Mouse (Mus musculus): ENCODE data around the gene Rad52. TPM values are rescaled to one million over a fixed set of nuclear protein-coding genes. Genes with fewer than 3 reads are reported as not detected.

Rad52 gene
- polyA plus RNA-seq, 1 experiment: 25.2 TPM

- peak overlapping the region; percentile 75 for H3K27ac ChIP-seq (ENCODE audit: control insufficient read depth, insufficient read depth, low read depth, low read length, poor library complexity)
- H3K4me1 ChIP-seq (ENCODE audit: control insufficient read depth, insufficient read depth, low read length): no peaks in the 10 kb centered on the region
- TF ChIP-seq POLR2A (IDR thresholded peaks at IDR 0.05; ENCODE audit: borderline replicate concordance, control insufficient read depth, low read depth, low read length) (no peak), CTCF (IDR thresholded peaks at IDR 0.05; ENCODE audit: control insufficient read depth, insufficient read depth, low read length) (no peak)
- 14% methylated on average over 15 of the region's 15 CpGs for WGBS
- H3K4me3 ChIP-seq (replicated peaks; ENCODE audit: control insufficient read depth, low read depth, low read length): peak overlapping the region; percentile 73
Measured at GRCm38 (mm10) chr6:119903081-119903789, 737 bp downstream of the Rad52 start.

DNA sequence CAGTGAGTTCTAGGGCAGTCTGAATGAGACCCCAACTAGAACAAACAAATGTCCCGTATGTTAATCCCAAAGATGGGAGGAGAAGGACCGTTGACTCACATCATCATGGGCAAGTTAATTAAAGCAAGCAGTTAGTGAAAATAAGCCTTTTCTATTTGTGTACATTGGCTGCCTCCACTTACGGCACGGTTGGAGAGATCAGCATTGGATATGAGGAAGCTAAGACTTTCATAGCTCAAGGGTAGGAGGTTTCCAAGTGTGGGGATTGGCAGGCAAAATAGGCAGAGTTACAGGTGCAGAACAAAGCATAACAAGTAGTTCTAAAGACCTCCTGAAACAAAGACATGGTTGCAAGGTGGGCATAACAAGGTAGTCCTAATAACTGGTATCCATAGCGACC is 3.0 kb downstream of the Rad52 start:
- no peaks in the 10 kb centered on the region for H3K4me1 ChIP-seq (ENCODE audit: control insufficient read depth, insufficient read depth, low read length)
- no peak overlapping the region for H3K4me3 ChIP-seq (replicated peaks; ENCODE audit: control insufficient read depth, low read depth, low read length)
- WGBS: 86% methylated on average over 5 of the region's 5 CpGs
- H3K27ac ChIP-seq (ENCODE audit: control insufficient read depth, insufficient read depth, low read depth, low read length, poor library complexity): no peak overlapping the region
- no peak for TF ChIP-seq CTCF (IDR thresholded peaks at IDR 0.05; ENCODE audit: control insufficient read depth, insufficient read depth, low read length)
- TF ChIP-seq POLR2A (IDR thresholded peaks at IDR 0.05; ENCODE audit: borderline replicate concordance, control insufficient read depth, low read depth, low read length): no peak

GRCm38 (mm10) chr6:119912046-119912445 is 9.5 kb downstream of the Rad52 start:
- no peak overlapping the region for H3K27ac ChIP-seq (ENCODE audit: control insufficient read depth, insufficient read depth, low read depth, low read length, poor library complexity)
- TF ChIP-seq POLR2A (IDR thresholded peaks at IDR 0.05; ENCODE audit: borderline replicate concordance, control insufficient read depth, low read depth, low read length): no peak
- no peak for TF ChIP-seq CTCF (IDR thresholded peaks at IDR 0.05; ENCODE audit: control insufficient read depth, insufficient read depth, low read length)
- WGBS: 51% methylated on average over 5 of the region's 5 CpGs
- H3K4me1 ChIP-seq (ENCODE audit: control insufficient read depth, insufficient read depth, low read length): peaks cover 8% of the 10 kb centered on the region; the same call in 1 of the 2 replicates
- H3K4me3 ChIP-seq (replicated peaks; ENCODE audit: control insufficient read depth, low read depth, low read length): no peak overlapping the region

DNA sequence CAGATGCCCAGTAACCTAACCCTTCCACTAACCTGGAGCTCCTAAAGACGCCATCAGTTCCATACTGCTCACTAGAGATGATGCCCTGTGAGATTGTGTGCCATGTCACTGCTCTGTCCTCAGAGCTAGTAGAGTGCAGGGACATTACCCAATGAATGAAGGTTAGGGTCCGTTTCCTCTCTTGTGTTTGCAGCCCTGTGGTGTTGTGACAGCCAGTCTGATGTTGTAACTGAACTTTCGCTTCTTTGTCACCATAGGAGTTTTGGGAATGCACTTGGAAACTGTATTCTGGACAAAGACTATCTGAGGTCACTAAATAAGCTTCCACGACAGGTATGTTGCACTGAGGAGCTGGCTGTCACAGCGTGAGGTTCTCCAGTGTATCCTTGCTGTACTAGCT is 13.2 kb downstream of the Rad52 start:
- Histone ChIP-seq H3K4me3 (replicated peaks; ENCODE audit: control insufficient read depth, low read depth, low read length) (no peak overlapping the region), H3K4me1 (ENCODE audit: control insufficient read depth, insufficient read depth, low read length) (peaks cover 8% of the 10 kb centered on the region; the same call in 1 of the 2 replicates), H3K27ac (ENCODE audit: control insufficient read depth, insufficient read depth, low read depth, low read length, poor library complexity) (peak overlapping the region; percentile 18; the same call in 1 of the 2 replicates)
- TF ChIP-seq CTCF (IDR thresholded peaks at IDR 0.05; ENCODE audit: control insufficient read depth, insufficient read depth, low read length) (no peak), POLR2A (IDR thresholded peaks at IDR 0.05; ENCODE audit: borderline replicate concordance, control insufficient read depth, low read depth, low read length) (no peak)
- WGBS: 48% methylated on average over 5 of the region's 5 CpGs

DNA sequence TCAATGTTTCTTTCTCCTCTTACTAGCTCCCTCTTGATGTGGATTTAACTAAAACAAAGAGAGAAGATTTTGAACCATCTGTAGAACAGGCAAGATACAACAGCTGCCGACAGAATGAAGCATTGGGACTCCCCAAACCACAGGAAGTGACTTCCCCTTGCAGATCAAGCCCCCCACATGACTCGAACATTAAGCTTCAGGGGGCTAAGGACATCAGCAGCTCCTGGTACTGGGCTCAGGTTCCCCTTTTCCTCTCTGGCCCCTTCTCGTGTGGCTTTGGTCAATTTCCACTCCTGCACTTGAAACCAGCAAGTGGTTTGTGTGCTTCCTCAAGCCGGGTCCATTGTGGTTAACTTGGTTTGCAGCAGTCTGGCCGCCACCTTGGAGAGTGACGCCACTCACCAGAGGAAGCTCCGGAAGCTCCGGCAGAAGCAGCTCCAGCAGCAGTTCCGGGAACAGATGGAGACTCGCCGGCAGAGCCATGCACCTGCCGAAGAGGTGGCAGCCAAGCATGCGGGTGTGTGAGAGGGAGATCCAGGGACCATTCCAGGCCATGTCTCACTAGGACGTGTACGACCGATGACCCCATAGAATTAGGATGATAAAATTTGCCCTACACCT is 16.2 kb downstream of the Rad52 start:
- Histone ChIP-seq H3K4me3 (replicated peaks; ENCODE audit: control insufficient read depth, low read depth, low read length) (no peak overlapping the region), H3K4me1 (ENCODE audit: control insufficient read depth, insufficient read depth, low read length) (peaks cover 8% of the 10 kb centered on the region; the same call in 1 of the 2 replicates), H3K27ac (ENCODE audit: control insufficient read depth, insufficient read depth, low read depth, low read length, poor library complexity) (peak overlapping the region; percentile 42; the same call in 1 of the 2 replicates)
- WGBS: 11% methylated on average over 16 of the region's 16 CpGs
- TF ChIP-seq CTCF (IDR thresholded peaks at IDR 0.05; ENCODE audit: control insufficient read depth, insufficient read depth, low read length): no peak
- TF ChIP-seq POLR2A (IDR thresholded peaks at IDR 0.05; ENCODE audit: borderline replicate concordance, control insufficient read depth, low read depth, low read length): peak; percentile 13; the same call in 1 of the 2 replicates

DNA sequence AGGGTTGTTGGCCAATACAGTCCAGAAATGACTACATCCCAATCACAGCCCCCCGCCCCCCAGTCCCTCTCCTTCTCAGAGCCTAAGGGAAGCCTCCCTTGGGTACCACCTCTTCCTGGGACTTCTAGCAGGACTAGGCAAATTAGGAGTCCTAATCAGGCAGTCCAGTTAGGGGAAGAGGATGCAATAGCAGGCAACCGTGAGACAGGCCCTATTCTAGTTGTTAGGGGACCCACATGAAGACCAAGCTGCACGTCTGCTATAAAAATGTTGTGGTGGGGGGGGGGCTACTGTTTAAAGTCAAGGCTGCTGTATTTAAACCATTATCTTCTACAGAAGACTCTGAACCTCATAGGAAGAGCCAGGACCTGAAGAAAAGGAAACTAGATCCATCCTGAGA is 19.6 kb downstream of the Rad52 start:
- Histone ChIP-seq H3K27ac (ENCODE audit: control insufficient read depth, insufficient read depth, low read depth, low read length, poor library complexity) (no peak overlapping the region), H3K4me1 (ENCODE audit: control insufficient read depth, insufficient read depth, low read length) (no peaks in the 10 kb centered on the region; the same call in 1 of the 2 replicates), H3K4me3 (replicated peaks; ENCODE audit: control insufficient read depth, low read depth, low read length) (no peak overlapping the region)
- 70% methylated on average over 3 of the region's 3 CpGs for WGBS
- TF ChIP-seq CTCF (IDR thresholded peaks at IDR 0.05; ENCODE audit: control insufficient read depth, insufficient read depth, low read length): no peak
- TF ChIP-seq POLR2A (IDR thresholded peaks at IDR 0.05; ENCODE audit: borderline replicate concordance, control insufficient read depth, low read depth, low read length): no peak

DNA sequence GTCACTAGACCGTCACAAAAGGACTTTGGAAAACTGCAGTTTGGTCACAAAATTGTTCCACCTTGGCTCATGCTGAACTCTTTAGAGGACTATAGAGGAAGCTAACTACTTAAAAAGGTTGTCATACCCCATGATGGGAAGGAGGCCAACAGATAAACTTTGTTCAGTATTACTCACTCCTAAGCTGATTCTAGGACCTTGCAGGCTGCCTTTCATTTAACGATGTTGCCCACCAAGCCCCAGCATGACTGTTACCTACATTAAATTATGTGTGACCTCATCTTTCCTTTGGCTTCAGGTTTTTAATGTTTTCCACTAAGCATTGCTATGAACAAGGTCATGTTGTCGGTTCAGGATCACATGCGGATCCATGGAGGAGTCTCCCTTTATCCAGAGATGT is 20.0 kb downstream of the Rad52 start:
- Histone ChIP-seq H3K4me1 (ENCODE audit: control insufficient read depth, insufficient read depth, low read length) (no peaks in the 10 kb centered on the region; the same call in 1 of the 2 replicates), H3K4me3 (replicated peaks; ENCODE audit: control insufficient read depth, low read depth, low read length) (no peak overlapping the region), H3K27ac (ENCODE audit: control insufficient read depth, insufficient read depth, low read depth, low read length, poor library complexity) (no peak overlapping the region)
- WGBS: 88% methylated on average over 4 of the region's 4 CpGs
- TF ChIP-seq CTCF (IDR thresholded peaks at IDR 0.05; ENCODE audit: control insufficient read depth, insufficient read depth, low read length) (no peak), POLR2A (IDR thresholded peaks at IDR 0.05; ENCODE audit: borderline replicate concordance, control insufficient read depth, low read depth, low read length) (no peak)

DNA sequence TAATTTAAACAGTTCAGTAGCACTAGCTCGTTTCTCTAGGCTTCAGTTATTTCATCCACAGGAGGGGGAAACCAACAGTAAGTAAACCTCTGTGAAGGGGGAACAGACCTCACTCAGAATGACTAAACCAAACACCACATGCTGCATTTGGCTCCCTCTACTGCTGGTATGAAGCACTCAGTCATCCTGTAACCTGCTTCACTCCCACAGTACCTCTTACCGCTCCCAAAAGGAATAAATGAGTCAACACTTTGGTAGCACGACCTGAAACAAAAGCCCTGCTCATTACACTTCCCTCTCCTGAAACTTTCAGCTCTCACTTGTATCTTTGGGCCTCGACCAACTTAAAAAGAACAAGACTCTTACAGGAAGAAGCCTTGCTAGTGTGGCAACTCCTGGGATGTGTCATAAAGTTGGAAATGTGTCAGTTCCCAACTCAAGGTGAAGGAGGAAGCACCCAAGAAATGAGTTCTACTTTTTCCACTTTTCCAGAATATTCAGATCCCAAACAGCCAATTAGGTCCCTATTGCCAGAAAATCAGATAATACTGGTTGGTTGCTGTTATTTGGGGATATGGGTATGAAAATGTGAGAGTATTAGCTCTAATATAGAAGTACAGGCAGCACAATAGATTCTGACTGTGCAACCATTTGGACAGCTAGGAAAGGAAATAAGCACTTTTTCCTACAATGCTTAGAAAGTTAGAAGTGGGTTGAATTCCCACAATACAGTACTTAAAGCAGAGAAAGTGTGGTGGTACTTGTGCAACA is 21.9 kb downstream of the Rad52 start:
- no peak for TF ChIP-seq POLR2A (IDR thresholded peaks at IDR 0.05; ENCODE audit: borderline replicate concordance, control insufficient read depth, low read depth, low read length)
- TF ChIP-seq CTCF (IDR thresholded peaks at IDR 0.05; ENCODE audit: control insufficient read depth, insufficient read depth, low read length): no peak
- no peaks in the 10 kb centered on the region; the same call in 1 of the 2 replicates for H3K4me1 ChIP-seq (ENCODE audit: control insufficient read depth, insufficient read depth, low read length)
- 55% methylated on average over 4 of the region's 4 CpGs for WGBS
- H3K27ac ChIP-seq (ENCODE audit: control insufficient read depth, insufficient read depth, low read depth, low read length, poor library complexity): no peak overlapping the region
- no peak overlapping the region for H3K4me3 ChIP-seq (replicated peaks; ENCODE audit: control insufficient read depth, low read depth, low read length)

Other genes with a start within 250 kb of the Rad52 start
- 7.3 and 9.8 TPM in 2 replicates for gene Erc1, start 54.5 kb upstream of the Rad52 start, polyA plus RNA-seq (2011; ENCODE audit: insufficient read depth, insufficient read length, low replicate concordance, missing spikeins)
- 113 and 131 TPM in 2 replicates for gene Wnk1, start 136.0 kb downstream of the Rad52 start, polyA plus RNA-seq (2011; ENCODE audit: insufficient read depth, insufficient read length, low replicate concordance, missing spikeins)
- gene Ninj2, start 190.7 kb downstream of the Rad52 start, polyA plus RNA-seq (2011; ENCODE audit: insufficient read depth, insufficient read length, low replicate concordance, missing spikeins): not detected in 2 replicates

All from bone marrow, adult 2 months (tissue).